Mouse (Mus musculus) myocyte (in vitro differentiated cells): ENCODE data around the gene Dcakd. TPM values are rescaled to one million over a fixed set of nuclear protein-coding genes. Genes with fewer than 3 reads are reported as not detected.

Experiments
- H3K27me3 ChIP-seq: one replicate; pipeline ENCODE4 v1.6.1; 2011; ENCODE audit not compliant: control insufficient read depth, insufficient read depth, insufficient read length
- H3K36me3 ChIP-seq: one replicate; pipeline ENCODE4 v1.6.1; 2011; ENCODE audit not compliant: control insufficient read depth, insufficient read depth
- H3K4me2 ChIP-seq: one replicate; pipeline ENCODE4 v1.6.1; 2011; ENCODE audit warnings: low read depth, control low read depth
- H3K4me3 ChIP-seq: one replicate; pipeline ENCODE4 v1.5.1; 2011; ENCODE audit warnings: mild to moderate bottlenecking, control low read depth, moderate library complexity
- H3K79me2 ChIP-seq: one replicate; pipeline ENCODE4 v1.6.1; 2011; ENCODE audit not compliant: control insufficient read depth, insufficient read depth
- H3ac ChIP-seq: one replicate; pipeline ENCODE4 v1.6.1; 2011; ENCODE audit not compliant: control insufficient read depth, insufficient read length
- MAX ChIP-seq: IDR thresholded peaks from one replicate; pipeline ENCODE4 v1.6.1; 2011; ENCODE audit warnings: low read depth, mild to moderate bottlenecking, control low read depth
- MYOD1 ChIP-seq, 3 experiments: IDR thresholded peaks; one replicate each; pipeline ENCODE4 v1.6.1; 2011; ENCODE audit warnings: control low read depth in 2 of 3, low read depth in 2 of 3, mild to moderate bottlenecking in 2 of 3, moderate library complexity in 1 of 3; ENCODE audit not compliant: insufficient read length in 2 of 3, control insufficient read depth in 1 of 3
- MYOG ChIP-seq, 3 experiments: IDR thresholded peaks; one replicate each; pipeline ENCODE4 v1.6.1; 2011; ENCODE audit warnings: control low read depth in 2 of 3, low read depth in 2 of 3, mild to moderate bottlenecking in 2 of 3; ENCODE audit not compliant: insufficient read length in 2 of 3, control insufficient read depth in 1 of 3, insufficient read depth in 1 of 3
- POLR2A ChIP-seq: IDR thresholded peaks from one replicate; pipeline ENCODE4 v1.6.1; 2011; ENCODE audit warnings: low read depth, mild to moderate bottlenecking, control low read depth, moderate library complexity; ENCODE audit not compliant: insufficient read length
- POLR2AphosphoS2 ChIP-seq: IDR thresholded peaks from one replicate; pipeline ENCODE4 v1.6.1; 2011; ENCODE audit warnings: low read depth, control low read depth; ENCODE audit not compliant: insufficient read length
- REST ChIP-seq: IDR thresholded peaks from one replicate; pipeline ENCODE4 v1.6.1; 2011; ENCODE audit warnings: mild to moderate bottlenecking, control low read depth, moderate library complexity; ENCODE audit not compliant: insufficient read depth, insufficient read length
- SRF ChIP-seq: IDR thresholded peaks from one replicate; pipeline ENCODE4 v1.6.1; 2011; ENCODE audit warnings: low read depth; ENCODE audit not compliant: control insufficient read depth, insufficient read length
- TCF12 ChIP-seq: IDR thresholded peaks from one replicate; pipeline ENCODE4 v1.6.1; 2011; ENCODE audit warnings: mild to moderate bottlenecking, control low read depth; ENCODE audit not compliant: poor library complexity, insufficient read depth, severe bottlenecking
- TCF3 ChIP-seq: IDR thresholded peaks from one replicate; pipeline ENCODE4 v1.6.1; 2011; ENCODE audit warnings: low read depth, control low read depth; ENCODE audit not compliant: insufficient read length
- polyA plus RNA-seq: library from polyadenylated mRNA; unstranded; fragments of >200 nt; fragmentation: generic; extraction: Trizol; gene quantifications from one replicate; pipeline ENCODE4 v1.2.1, GENCODE M21; 2012; ENCODE audit warnings: missing spikeins

Gene Dcakd
- polyA plus RNA-seq, 1 experiment: 199 TPM

DNA sequence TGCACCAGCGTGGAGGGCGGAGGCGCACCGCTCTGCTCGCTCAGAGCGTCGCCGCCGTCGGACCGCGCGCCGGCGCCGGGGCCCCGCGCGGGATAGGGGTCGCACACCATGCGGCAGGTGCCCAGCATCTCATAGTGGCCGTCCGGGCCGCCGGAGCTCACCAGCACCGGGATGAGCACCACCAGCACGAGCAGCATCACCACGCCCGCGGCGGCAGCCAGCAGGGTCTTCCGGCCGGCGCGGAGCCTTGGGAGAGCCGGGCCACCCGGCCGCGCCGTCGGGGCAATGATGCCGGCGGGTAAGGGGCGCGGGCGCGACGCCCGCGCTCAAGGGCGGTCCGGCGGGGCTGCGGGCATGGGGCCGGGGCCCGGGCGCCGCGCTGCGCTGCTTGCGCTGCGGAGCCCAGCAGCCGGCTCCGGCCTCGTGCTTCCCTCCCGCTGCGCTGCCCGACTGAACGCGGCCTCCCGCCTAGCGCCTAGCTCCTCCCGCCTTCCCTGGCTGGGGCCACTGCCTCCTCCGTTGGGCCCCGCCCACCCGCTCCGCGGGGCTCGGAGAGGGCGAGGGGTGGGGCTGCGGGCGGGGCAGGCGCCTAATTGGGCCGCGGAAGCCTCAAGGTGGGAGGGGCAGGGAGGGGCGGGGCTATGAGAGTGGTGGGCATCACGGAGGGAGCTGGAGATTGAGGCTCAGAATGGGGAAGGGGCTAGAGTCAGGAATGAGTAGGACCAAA is 81.7 kb downstream of the Dcakd start, which contains the start of gene C1ql1:
Gene C1ql1, minus strand, starts transcription at position 424 of the 727 bp plus-strand sequence.
- TF ChIP-seq TCF12 (no peak), POLR2A (peak; percentile 50), MYOG (IDR thresholded peaks at IDR 0.05; ENCODE audit: control insufficient read depth in 1 of 3, insufficient read depth in 1 of 3, insufficient read length in 2 of 3, low read depth in 2 of 3) (no peak)
- peak within 1 kb of the TSS; percentile 61 for H3K4me2 ChIP-seq
- no peak within 1 kb of the TSS for H3K4me3 ChIP-seq
- peaks cover 31% of the 10 kb centered on the region for H3K27me3 ChIP-seq
- no peaks in the 10 kb centered on the region for H3K36me3 ChIP-seq
- no peak within 1 kb of the TSS for H3ac ChIP-seq
- H3K79me2 ChIP-seq: no peaks in the 10 kb centered on the region

DNA sequence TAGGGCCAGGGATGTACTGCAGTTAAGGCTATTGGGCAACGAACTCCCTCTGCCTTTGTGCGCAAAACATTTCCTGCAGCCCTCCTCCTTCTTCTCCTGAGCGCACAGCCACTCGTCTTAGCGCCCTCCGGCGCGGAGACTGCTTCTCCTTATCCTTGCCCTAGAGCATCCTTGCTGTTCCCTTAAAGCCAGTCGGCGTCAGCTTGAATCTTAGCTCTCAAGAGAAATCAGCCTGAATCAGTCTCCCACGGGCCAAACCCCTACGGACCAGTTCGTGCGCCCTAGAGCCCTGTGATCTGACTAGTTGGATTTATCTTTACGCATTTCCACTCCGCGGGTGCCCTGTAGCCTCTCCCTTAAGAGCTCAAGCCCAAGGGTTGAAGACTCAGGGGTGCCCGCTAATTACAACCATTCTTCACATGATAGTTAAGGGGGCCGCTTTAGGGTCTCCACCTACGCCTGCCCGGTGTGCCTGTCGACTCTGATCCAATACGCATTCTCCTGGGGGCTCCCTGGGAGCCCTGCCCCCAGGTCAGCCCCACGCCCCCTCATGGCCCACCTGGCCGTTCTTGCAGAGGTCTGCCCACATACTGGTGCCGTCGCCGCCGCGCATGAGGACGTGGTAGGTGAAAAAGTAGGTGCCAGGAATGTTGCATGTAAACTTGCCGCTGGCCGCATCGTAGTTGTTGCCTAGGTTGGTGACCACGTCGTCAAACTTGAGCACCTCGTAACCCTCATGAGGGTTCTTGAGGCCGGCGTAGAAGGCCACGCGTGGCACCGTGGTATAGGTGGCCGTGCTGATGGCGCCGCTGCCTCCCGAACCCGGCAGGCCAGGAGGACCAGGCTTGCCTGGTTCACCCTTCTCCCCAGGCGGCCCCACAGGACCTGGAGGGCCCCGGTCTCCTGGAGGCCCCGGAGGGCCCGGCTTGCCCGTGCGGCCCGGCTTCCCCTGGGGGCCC is 82.5 kb downstream of the Dcakd start:
- TF ChIP-seq MYOD1 (IDR thresholded peaks at IDR 0.05; ENCODE audit: control insufficient read depth in 1 of 3, insufficient read length in 2 of 3, low read depth in 2 of 3) (no peak), SRF (no peak), MAX (no peak), POLR2A (no peak), TCF3 (no peak), POLR2AphosphoS2 (no peak), REST (no peak)
- Histone ChIP-seq H3K4me3 (no peak overlapping the region), H3K27me3 (peaks cover 31% of the 10 kb centered on the region), H3ac (no peak overlapping the region), H3K36me3 (no peaks in the 10 kb centered on the region), H3K4me2 (no peak overlapping the region), H3K79me2 (no peaks in the 10 kb centered on the region)

Other genes starting within 250 kb of the Dcakd start
- gene Gjc1, start 208.6 kb downstream of the Dcakd start, polyA plus RNA-seq: 10.3 TPM
- gene Higd1b, start 192.5 kb downstream of the Dcakd start, polyA plus RNA-seq: not detected
- 104 TPM for gene Eftud2, start 147.3 kb downstream of the Dcakd start, polyA plus RNA-seq
- gene Ccdc103, start 147.1 kb downstream of the Dcakd start, polyA plus RNA-seq: 1.4 TPM
- gene Fam187a, start 143.2 kb downstream of the Dcakd start, polyA plus RNA-seq: not detected
- gene Gfap, start 127.4 kb downstream of the Dcakd start, polyA plus RNA-seq: 0.16 TPM
- gene Kif18b, start 103.2 kb downstream of the Dcakd start, polyA plus RNA-seq: 18.4 TPM
- 0.74 TPM for gene C1ql1, start 81.6 kb downstream of the Dcakd start, polyA plus RNA-seq
- 77.1 TPM for gene Nmt1, start 143 bp downstream of the Dcakd start, polyA plus RNA-seq
- gene Plcd3, start 73.3 kb upstream of the Dcakd start, polyA plus RNA-seq: 20.6 TPM
- gene Acbd4, start 73.3 kb upstream of the Dcakd start, polyA plus RNA-seq: 55.2 TPM
- 18.7 TPM for gene Hexim1, start 87.9 kb upstream of the Dcakd start, polyA plus RNA-seq
- 8.8 TPM for gene Hexim2, start 104.1 kb upstream of the Dcakd start, polyA plus RNA-seq
- 15.6 TPM for gene Fmnl1, start 142.8 kb upstream of the Dcakd start, polyA plus RNA-seq
- not detected for gene 1700023F06Rik, start 180.2 kb upstream of the Dcakd start, polyA plus RNA-seq
- gene Spata32, start 190.1 kb upstream of the Dcakd start, polyA plus RNA-seq: 0.04 TPM
- gene Map3k14, start 239.1 kb upstream of the Dcakd start, polyA plus RNA-seq: 12.9 TPM